Mouse (Mus musculus): ENCODE measurements around the gene Dnm3. TPM values are rescaled to one million over a fixed set of nuclear protein-coding genes. Genes with fewer than 3 reads are reported as not detected.

Dnm3 gene
- polyA plus RNA-seq, 1 experiment from 2014 or later = 35.6 TPM

- peak; percentile 65 for ATAC-seq
- no peak for TF ChIP-seq CTCF (IDR thresholded peaks at IDR 0.05)
- POLR2A ChIA-PET = interaction anchor here (0.8 kb wide), 1 partner anchor 281 kb away, joined by 3 read pairs; no protein-coding TSS in a partner anchor
- peak; percentile 56 for DNase-seq (ENCODE audit: low read depth, low spot score)
- in situ Hi-C loops (cut with MboI; ENCODE audit: low pct_unique_long_range_greater_than_20kb) = no loop called here
- no peaks in the 10 kb centered on the region for H3K27me3 ChIP-seq
- CTCF ChIA-PET = no interaction called here
These were observed 439.8 kb downstream of the Dnm3 start for GRCm38 (mm10) chr1:162037968-162038421.

GRCm38 (mm10) chr1:162037185-162037765, 440.6 kb downstream of the Dnm3 start:
- POLR2A ChIA-PET = interaction anchor here (0.8 kb wide), 1 partner anchor 280 kb away, joined by 3 read pairs; no protein-coding TSS in a partner anchor
- ATAC-seq = peak; percentile 21
- DNase-seq (ENCODE audit: low read depth, low spot score) = peak; percentile 30
- no peak for TF ChIP-seq CTCF (IDR thresholded peaks at IDR 0.05)
- in situ Hi-C loops (cut with MboI; ENCODE audit: low pct_unique_long_range_greater_than_20kb) = no loop called here
- no peaks in the 10 kb centered on the region for H3K27me3 ChIP-seq
- CTCF ChIA-PET = no interaction called here

GRCm38 (mm10) chr1:162036461-162036835, 441.4 kb downstream of the Dnm3 start:
- in situ Hi-C loops (cut with MboI; ENCODE audit: low pct_unique_long_range_greater_than_20kb) = no loop called here
- ChIA-PET POLR2A (no interaction called here), CTCF (no interaction called here)
- DNase-seq (ENCODE audit: low read depth, low spot score) = no peak
- H3K27me3 ChIP-seq = no peaks in the 10 kb centered on the region
- TF ChIP-seq CTCF (IDR thresholded peaks at IDR 0.05) = no peak
- ATAC-seq = no peak

- ChIA-PET POLR2A (no interaction called here), CTCF (no interaction called here)
- no peak for DNase-seq (ENCODE audit: low read depth, low spot score)
- in situ Hi-C loops (cut with MboI; ENCODE audit: low pct_unique_long_range_greater_than_20kb) = no loop called here
- ATAC-seq = no peak
- no peaks in the 10 kb centered on the region for H3K27me3 ChIP-seq
- no peak for TF ChIP-seq CTCF (IDR thresholded peaks at IDR 0.05)
These were observed 441.9 kb downstream of the Dnm3 start for GRCm38 (mm10) chr1:162035800-162036460.

GRCm38 (mm10) chr1:162023681-162024270, 454.1 kb downstream of the Dnm3 start:
- TF ChIP-seq CTCF (IDR thresholded peaks at IDR 0.05) = no peak
- POLR2A ChIA-PET = interaction anchor here (0.6 kb wide), 1 partner anchor 605 kb away, joined by 4 read pairs; no protein-coding TSS in a partner anchor
- CTCF ChIA-PET = no interaction called here
- DNase-seq (ENCODE audit: low read depth, low spot score) = no peak
- in situ Hi-C loops (cut with MboI; ENCODE audit: low pct_unique_long_range_greater_than_20kb) = no loop called here
- H3K27me3 ChIP-seq = no peaks in the 10 kb centered on the region
- no peak for ATAC-seq

- H3K27me3 ChIP-seq = no peaks in the 10 kb centered on the region
- in situ Hi-C loops (cut with MboI; ENCODE audit: low pct_unique_long_range_greater_than_20kb) = no loop called here
- no peak for TF ChIP-seq CTCF (IDR thresholded peaks at IDR 0.05)
- ChIA-PET CTCF (interaction anchor here (1.2 kb wide), 1 partner anchor 8 kb away, joined by 4 read pairs; no protein-coding TSS in a partner anchor), POLR2A (no interaction called here)
- ATAC-seq (no peak), DNase-seq (ENCODE audit: low read depth, low spot score) (no peak)
These were observed 457.1 kb downstream of the Dnm3 start for GRCm38 (mm10) chr1:162020766-162021165.

GRCm38 (mm10) chr1:162020303-162020731, 457.5 kb downstream of the Dnm3 start:
- CTCF ChIA-PET = interaction anchor here (1.2 kb wide), 1 partner anchor 9 kb away, joined by 4 read pairs; no protein-coding TSS in a partner anchor

GRCm38 (mm10) chr1:162018601-162018977, 459.2 kb downstream of the Dnm3 start:
- DNase-seq (ENCODE audit: low read depth, low spot score) = no peak
- in situ Hi-C loops (cut with MboI; ENCODE audit: low pct_unique_long_range_greater_than_20kb) = no loop called here
- CTCF ChIA-PET = interaction anchor here (0.7 to 1.8 kb wide), 4 partner anchors 11 to 295 kb away, joined by 3 to 9 read pairs (median 4); no protein-coding TSS in a partner anchor
- no peak for ATAC-seq
- H3K27me3 ChIP-seq = no peaks in the 10 kb centered on the region
- no peak for TF ChIP-seq CTCF (IDR thresholded peaks at IDR 0.05)
- POLR2A ChIA-PET = no interaction called here

More at GRCm38 (mm10) chr1:162020303-162020731, 457.5 kb downstream of the Dnm3 start:
- in situ Hi-C loops (cut with MboI; ENCODE audit: low pct_unique_long_range_greater_than_20kb) = no loop called here
- POLR2A ChIA-PET = no interaction called here
- TF ChIP-seq CTCF (IDR thresholded peaks at IDR 0.05) = no peak
- no peak for DNase-seq (ENCODE audit: low read depth, low spot score)
- ATAC-seq = no peak
- H3K27me3 ChIP-seq = no peaks in the 10 kb centered on the region

- ChIA-PET CTCF (interaction anchor here (0.7 to 1.8 kb wide), 5 partner anchors 12 to 295 kb away, joined by 3 to 9 read pairs (median 3); no protein-coding TSS in a partner anchor), POLR2A (no interaction called here)
- no peaks in the 10 kb centered on the region for H3K27me3 ChIP-seq
- in situ Hi-C loops (cut with MboI; ENCODE audit: low pct_unique_long_range_greater_than_20kb) = no loop called here
- TF ChIP-seq CTCF (IDR thresholded peaks at IDR 0.05) = no peak
- ATAC-seq (no peak), DNase-seq (ENCODE audit: low read depth, low spot score) (no peak)
These were observed 459.7 kb downstream of the Dnm3 start for GRCm38 (mm10) chr1:162017975-162018600.

- ChIA-PET CTCF (interaction anchor here (1.7 to 1.8 kb wide), 2 partner anchors 10 to 13 kb away, joined by 5 to 9 read pairs; no protein-coding TSS in a partner anchor), POLR2A (interaction anchor here (0.7 kb wide), 1 partner anchor 27 kb away, joined by 3 read pairs; no protein-coding TSS in a partner anchor)
- ATAC-seq (no peak), DNase-seq (ENCODE audit: low read depth, low spot score) (no peak)
- in situ Hi-C loops (cut with MboI; ENCODE audit: low pct_unique_long_range_greater_than_20kb) = no loop called here
- H3K27me3 ChIP-seq = no peaks in the 10 kb centered on the region
- no peak for TF ChIP-seq CTCF (IDR thresholded peaks at IDR 0.05)
These were observed 460.9 kb downstream of the Dnm3 start for GRCm38 (mm10) chr1:162016982-162017381.
